Mouse (Mus musculus) natural killer cell, adult 2 months (primary cell): ENCODE results near the gene Exoc3l.

ENCODE experiments used
- DNase-seq, 2 experiments: peaks; one replicate each; pipeline ENCODE4 v3.0.0; 2022; ENCODE audit warnings: low spot score in 2 of 2

Gene Exoc3l

GRCm38 (mm10) chr8:105269075-105269458 lies 26.8 kb downstream of the Exoc3l start:
- no peak for DNase-seq

- no peak for DNase-seq
Measured at GRCm38 (mm10) chr8:105268342-105269074, 27.4 kb downstream of the Exoc3l start.

- peak in 1 of 2 experiments; percentile 53 for DNase-seq
Measured at GRCm38 (mm10) chr8:105266775-105267174, 29.1 kb downstream of the Exoc3l start.

- DNase-seq, result peak; percentile 74 to 77
Measured at GRCm38 (mm10) chr8:105265128-105265527, 30.8 kb downstream of the Exoc3l start.

GRCm38 (mm10) chr8:105264024-105264982 lies 31.6 kb downstream of the Exoc3l start, which contains the start of the genes Tradd and Fbxl8:
Tradd (minus strand) TSS chr8:105264609.
Fbxl8 (plus strand) TSS chr8:105264648.
- peak; percentile 61 to 65 for DNase-seq

- DNase-seq, result no peak
Measured at GRCm38 (mm10) chr8:105263244-105263912, 32.5 kb downstream of the Exoc3l start.

- DNase-seq, result no peak
Measured at GRCm38 (mm10) chr8:105261326-105261980, 34.4 kb downstream of the Exoc3l start.

- DNase-seq, result no peak
Measured at GRCm38 (mm10) chr8:105260371-105261099, 35.4 kb downstream of the Exoc3l start.

- DNase-seq, result peak; percentile 62 to 73
Measured at GRCm38 (mm10) chr8:105259721-105260320, 36.1 kb downstream of the Exoc3l start.

GRCm38 (mm10) chr8:105258911-105259720 lies 36.8 kb downstream of the Exoc3l start:
- DNase-seq, result no peak

- DNase-seq, result no peak
Measured at GRCm38 (mm10) chr8:105257318-105258114, 38.4 kb downstream of the Exoc3l start.

GRCm38 (mm10) chr8:105254966-105255350 lies 40.9 kb downstream of the Exoc3l start, which contains the start of gene B3gnt9:
B3gnt9 (minus strand) TSS chr8:105255153.
- DNase-seq, result peak in 1 of 2 experiments; percentile 21

- DNase-seq, result peak; percentile 76 to 86
Measured at GRCm38 (mm10) chr8:105254152-105254965, 41.5 kb downstream of the Exoc3l start.

- no peak for DNase-seq
Measured at GRCm38 (mm10) chr8:105253766-105254151, 42.1 kb downstream of the Exoc3l start.

GRCm38 (mm10) chr8:105252680-105253537 lies 43.0 kb downstream of the Exoc3l start:
- no peak for DNase-seq

- no peak for DNase-seq
Measured at GRCm38 (mm10) chr8:105251954-105252353, 43.9 kb downstream of the Exoc3l start.

GRCm38 (mm10) chr8:105241016-105241415 lies 54.9 kb downstream of the Exoc3l start:
- DNase-seq, result no peak
